Mouse (Mus musculus) heart, postnatal 36 days (tissue): ENCODE results near the gene Prmt7. TPM values are rescaled to one million over a fixed set of nuclear protein-coding genes. Genes with fewer than 3 reads are reported as not detected.
A peak's percentile ranks its signal among the peaks of the same experiment; 100 is the strongest.

Experiments
- DNase-seq, 2 experiments: peaks; one replicate each; pipeline ENCODE4 v3.0.0; 2021 to 2022
- intact Hi-C: fragments of 180-260 bp; cut with DNase I; formaldehyde crosslinking; loops from one replicate; pipeline ENCODE4 v1.15.1; 2025
- total RNA-seq, 2 experiments: library from RNA; stranded (reverse); gene quantifications; 2 replicates each; pipeline ENCODE4 v1.2.3; 2021

Gene Prmt7
- total RNA-seq, 2 experiments from 2014 or later, result 24.5 to 26.8 TPM

- intact Hi-C loops, result no loop called here
- no peak for DNase-seq
Measured at GRCm38 (mm10) chr8:106278367-106279042, 67.8 kb downstream of the Prmt7 start.

- no peak for DNase-seq
- intact Hi-C loops, result no loop called here
Measured at GRCm38 (mm10) chr8:106280154-106280553, 69.4 kb downstream of the Prmt7 start.

GRCm38 (mm10) chr8:106280844-106281243 lies 70.1 kb downstream of the Prmt7 start:
- intact Hi-C loops, result no loop called here
- no peak for DNase-seq

- intact Hi-C loops, result no loop called here
- DNase-seq, result no peak
Measured at GRCm38 (mm10) chr8:106287445-106287844, 76.7 kb downstream of the Prmt7 start.

GRCm38 (mm10) chr8:106288732-106289131 lies 78.0 kb downstream of the Prmt7 start:
- no peak for DNase-seq
- intact Hi-C loops, result no loop called here

GRCm38 (mm10) chr8:106289464-106289863 lies 78.7 kb downstream of the Prmt7 start:
- no peak for DNase-seq
- intact Hi-C loops, result no loop called here

GRCm38 (mm10) chr8:106292484-106293396 lies 82.0 kb downstream of the Prmt7 start:
- no peak for DNase-seq
- intact Hi-C loops, result no loop called here

GRCm38 (mm10) chr8:106298261-106298660 lies 87.5 kb downstream of the Prmt7 start:
- DNase-seq, result peak; percentile 60 to 65
- intact Hi-C loops, result no loop called here

- peak in 1 of 2 experiments; percentile 19 for DNase-seq
- intact Hi-C loops, result no loop called here
Measured at GRCm38 (mm10) chr8:106298846-106299245, 88.1 kb downstream of the Prmt7 start.

GRCm38 (mm10) chr8:106299686-106300085 lies 89.0 kb downstream of the Prmt7 start:
- DNase-seq, result no peak
- intact Hi-C loops, result no loop called here

- intact Hi-C loops, result no loop called here
- no peak for DNase-seq
Measured at GRCm38 (mm10) chr8:106300739-106301715, 90.3 kb downstream of the Prmt7 start.

Other genes starting within 250 kb of the Prmt7 start
- gene Slc12a4, start 244.8 kb upstream of the Prmt7 start, total RNA-seq, result 10 to 100 TPM; 48.0 to 50.3 TPM
- gene Dpep3, start 231.5 kb upstream of the Prmt7 start, total RNA-seq, result not detected
- 1 to 10 TPM; 7.4 to 7.6 TPM for gene Dus2, start 219.6 kb upstream of the Prmt7 start, total RNA-seq
- gene Dpep2nb, start 205.0 kb upstream of the Prmt7 start, total RNA-seq, result not detected
- gene Ddx28, start 199.1 kb upstream of the Prmt7 start, total RNA-seq, result 10 to 100 TPM; 10.5 to 11.8 TPM
- 10 to 100 TPM; 20.1 to 20.7 TPM for gene Nfatc3, start 152.1 kb upstream of the Prmt7 start, total RNA-seq
- gene Esrp2, start 74.0 kb upstream of the Prmt7 start, total RNA-seq, result under 1 TPM; 0.31 to 0.46 TPM
- 1 to 10 TPM; 9.3 to 9.9 TPM for gene Pla2g15, start 60.5 kb upstream of the Prmt7 start, total RNA-seq
- gene Slc7a6, start 42.1 kb upstream of the Prmt7 start, total RNA-seq, result 10 to 100 TPM; 11.4 to 12.3 TPM
- 10 to 100 TPM in 1 of 2 experiments, 1 to 10 TPM in 1; 9.0 to 10.8 TPM for gene Slc7a6os, start within 50 bp of the Prmt7 start, total RNA-seq
- 1 to 10 TPM; 3.1 to 3.5 TPM for gene Smpd3, start 127.1 kb downstream of the Prmt7 start, total RNA-seq
- 1 to 10 TPM; 2.8 to 3.7 TPM for gene Zfp90, start 204.4 kb downstream of the Prmt7 start, total RNA-seq